Mouse (Mus musculus) layer of hippocampus, postnatal 14 days (tissue): ENCODE results near the gene Slc16a11. TPM values are rescaled to one million over a fixed set of nuclear protein-coding genes. Genes with fewer than 3 reads are reported as not detected.

ENCODE experiments used
- DNase-seq, 2 experiments: peaks; one replicate each; pipeline ENCODE4 v3.0.0; 2021 to 2022; ENCODE audit warnings: low spot score in 2 of 2, mixed read lengths in 1 of 2
- microRNA-seq, 2 experiments: library from miRNA; unstranded; fragments of <30 nt; microRNA quantifications; one replicate each; pipeline ENCODE4 v1.2.0; 2021
- total RNA-seq, 2 experiments: library from RNA; stranded (reverse); gene quantifications; 2 replicates each; pipeline ENCODE4 v1.2.3; 2021

Gene Slc16a11
- total RNA-seq, 2 experiments from 2014 or later, result 26.1 to 32.9 TPM

DNA sequence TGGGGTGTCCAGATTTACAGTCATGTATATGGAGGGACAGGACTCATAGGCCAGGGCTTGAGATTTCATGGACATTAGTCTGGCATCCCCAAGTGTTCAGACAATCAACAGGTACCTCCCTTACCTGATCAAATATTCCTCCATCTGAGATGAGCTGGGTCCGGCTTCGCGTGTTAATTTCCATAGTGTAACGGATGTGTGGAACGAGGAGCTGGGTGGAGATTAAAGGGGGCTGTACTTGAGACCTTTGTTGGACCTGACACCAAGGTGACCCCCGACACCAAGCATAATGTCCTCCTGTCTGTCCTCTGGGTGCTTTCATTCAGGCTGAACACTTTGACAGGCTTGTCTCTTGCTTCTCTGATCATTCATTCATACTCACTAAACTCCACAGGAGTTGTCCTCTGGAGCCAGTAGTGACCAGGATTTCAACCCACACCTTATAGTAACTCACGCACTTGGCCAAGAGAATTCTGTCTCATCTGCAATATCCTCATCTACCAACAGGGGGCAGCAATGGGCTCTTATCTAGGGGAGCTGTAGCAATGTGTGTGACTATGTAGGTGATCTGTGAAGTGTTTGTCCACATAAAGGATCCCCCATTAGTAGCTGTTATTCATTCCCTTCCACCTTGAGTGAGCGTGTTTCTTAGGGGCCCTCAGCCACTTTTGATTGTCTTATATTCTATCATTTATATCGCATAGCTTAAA is 34.7 kb downstream of the Slc16a11 start:
- DNase-seq, result peak in 1 of 2 experiments; percentile 68

DNA sequence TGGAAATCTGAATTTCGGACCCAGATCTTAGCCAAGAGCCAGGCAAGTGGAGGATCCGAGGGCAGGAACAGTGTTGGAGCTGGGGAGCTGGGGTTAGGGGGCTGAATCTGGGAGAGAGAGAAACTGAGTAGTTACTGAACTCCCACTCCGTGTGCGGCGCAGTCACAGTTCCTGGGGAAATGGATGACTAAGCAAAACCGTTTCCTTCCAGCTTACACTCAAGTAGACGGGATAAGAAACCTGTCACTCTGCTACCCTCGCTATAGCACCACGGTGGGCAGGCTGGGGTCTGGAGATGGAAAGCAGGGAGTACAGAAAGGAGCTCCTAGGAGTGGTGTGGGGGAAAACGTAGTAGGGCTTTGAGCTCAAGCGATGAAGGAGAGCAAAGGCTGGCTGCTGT is 37.6 kb downstream of the Slc16a11 start:
- no peak for DNase-seq

DNA sequence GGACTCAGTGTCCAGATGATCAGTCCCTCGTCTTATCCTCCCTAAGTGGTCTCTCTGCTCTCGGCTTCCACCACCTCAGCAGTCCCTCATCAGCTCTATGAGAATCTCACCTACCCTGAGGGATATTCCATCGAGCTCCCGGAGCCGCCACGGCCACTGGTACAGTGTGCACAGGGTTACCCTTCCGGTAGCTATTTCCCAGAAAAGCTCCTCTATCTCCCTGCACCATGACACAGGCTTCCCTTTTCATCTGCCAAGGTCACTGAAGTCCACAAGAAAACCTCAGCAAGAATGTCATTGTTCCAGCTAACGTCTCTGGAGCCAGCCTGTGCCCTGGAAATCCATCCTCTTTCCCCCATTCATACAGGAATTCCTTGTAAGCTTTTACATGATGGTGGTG is 39.3 kb downstream of the Slc16a11 start:
- no peak for DNase-seq

DNA sequence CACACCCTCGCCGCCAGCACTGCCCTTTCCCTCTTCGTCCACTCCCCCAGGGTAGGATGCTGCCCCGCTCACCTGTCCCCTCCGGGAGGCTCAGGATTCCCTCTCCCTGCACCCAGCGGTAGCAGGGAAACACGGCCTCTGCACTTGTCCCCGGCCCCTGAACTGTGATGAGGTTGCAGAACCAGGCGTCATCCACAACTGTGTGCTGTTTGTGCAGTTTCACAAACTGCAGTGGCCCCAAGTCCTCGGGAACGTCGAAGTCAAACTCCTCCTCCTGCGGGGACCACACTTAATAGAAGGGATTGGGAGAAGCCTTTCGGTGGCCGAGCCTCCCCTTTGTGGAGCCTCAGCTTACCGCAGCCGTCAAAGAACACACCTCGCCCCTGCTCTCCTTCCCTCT is 41.8 kb downstream of the Slc16a11 start:
- DNase-seq, result no peak

DNA sequence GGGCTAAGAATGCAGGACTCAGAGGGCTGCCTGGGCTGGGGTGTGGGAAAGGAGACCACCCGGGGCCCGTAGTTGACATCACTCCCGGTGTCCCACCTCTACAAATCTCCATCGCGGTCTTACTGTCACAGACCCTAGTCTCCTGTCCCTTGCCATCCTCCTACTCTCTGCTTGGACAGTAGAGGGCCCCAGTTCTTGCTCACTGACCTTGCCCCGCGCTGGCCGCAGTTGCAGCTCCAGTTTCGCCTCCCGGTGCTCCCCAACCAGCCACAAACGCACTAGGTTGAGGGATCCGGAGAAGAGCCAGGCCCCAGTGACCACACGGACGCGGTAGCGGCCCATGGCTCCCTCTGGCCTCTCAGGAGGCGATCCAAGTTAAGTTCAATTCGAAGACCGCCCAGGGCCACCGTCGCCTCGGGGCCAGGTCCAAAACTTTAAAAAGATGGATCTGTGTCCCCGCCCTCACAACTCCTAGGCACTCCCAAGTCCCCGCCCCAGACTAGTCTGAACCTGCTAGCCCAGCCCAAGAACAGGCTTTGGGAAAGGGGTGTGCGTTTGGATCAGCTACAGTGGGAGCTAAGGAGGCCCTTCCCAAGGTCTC is 42.5 kb downstream of the Slc16a11 start, which contains the start of gene Alox12:
Gene Alox12, minus strand, starts transcription at position 423 of the 601 bp plus-strand sequence.
- no peak for DNase-seq

DNA sequence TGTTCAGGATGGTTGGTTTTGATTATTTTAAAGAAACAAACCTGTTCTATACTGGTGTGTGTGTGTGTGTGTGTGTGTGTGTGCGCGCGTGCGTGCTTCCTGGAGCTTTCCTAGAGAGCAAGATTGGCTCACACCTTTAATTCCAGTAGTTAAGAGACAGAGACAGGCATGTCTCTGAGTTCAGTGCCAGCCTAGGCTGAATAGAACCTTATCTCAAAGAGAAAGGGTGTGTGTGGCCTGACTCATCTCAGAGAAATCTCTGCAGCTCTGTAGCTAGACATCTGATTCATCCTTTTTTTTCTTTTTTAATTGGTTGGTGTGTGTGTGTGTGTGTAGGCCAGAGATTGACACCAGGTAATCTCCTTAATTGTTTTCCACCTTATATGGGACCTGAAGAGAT is 46.5 kb downstream of the Slc16a11 start:
- DNase-seq, result no peak

DNA sequence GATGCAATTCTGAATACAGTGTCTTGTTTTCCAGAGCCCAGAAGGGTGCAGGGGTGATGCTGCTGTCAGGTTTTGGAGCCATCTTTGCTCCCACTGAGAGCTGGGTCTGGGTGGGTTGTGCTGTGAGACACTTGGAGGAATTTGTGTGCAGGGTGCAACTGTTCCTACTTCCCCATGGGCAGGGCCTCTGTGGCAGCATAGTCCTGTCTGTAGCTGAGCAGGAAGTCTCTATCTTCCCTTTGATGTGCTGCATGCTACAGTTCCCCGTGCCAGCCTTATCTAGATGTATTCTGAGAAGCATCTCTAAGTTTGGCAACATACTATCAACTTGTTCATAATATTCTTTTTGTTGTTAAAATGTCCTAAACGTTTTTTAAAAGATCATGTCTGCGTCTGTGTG is 52.7 kb downstream of the Slc16a11 start:
- no peak for DNase-seq

DNA sequence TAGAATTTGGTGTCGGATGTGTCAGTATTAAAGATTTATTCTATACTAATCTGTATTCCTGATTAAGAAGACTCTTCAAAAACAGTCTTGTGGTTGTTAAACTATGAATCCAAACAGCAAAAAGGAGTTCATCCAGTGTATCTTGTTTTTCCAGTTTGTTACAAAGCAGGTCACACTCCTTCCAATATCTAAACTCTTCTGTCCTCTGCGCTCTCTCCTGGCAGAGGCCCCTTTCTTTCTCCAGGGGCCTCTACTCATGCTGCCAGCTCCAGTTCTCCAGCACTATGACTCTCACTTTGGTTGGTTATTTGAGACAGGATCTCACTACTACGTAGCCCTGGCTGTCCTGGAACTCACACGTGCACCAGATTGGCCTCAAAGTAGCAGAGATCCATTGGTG is 53.3 kb downstream of the Slc16a11 start:
- DNase-seq, result no peak

Small RNAs within 50 kb of the gene (microRNA-seq; reads per million reads assigned to microRNA genes)
- gene Mir195a, result 1,074 to 2,365 reads per million in 2 experiments
- 0 reads per million in 2 experiments for gene Mir497
- gene Mir497b, result 0 reads per million in 2 experiments

Other genes starting within 250 kb of the Slc16a11 start
- not detected for gene Cldn7, start 248.0 kb upstream of the Slc16a11 start, total RNA-seq
- gene Ctdnep1, start 231.6 kb upstream of the Slc16a11 start, total RNA-seq, result 100 to 1,000 TPM; 108 to 115 TPM
- gene Elp5, start 230.2 kb upstream of the Slc16a11 start, total RNA-seq, result 10 to 100 TPM; 88.5 to 93.9 TPM
- gene Gabarap, start 221.6 kb upstream of the Slc16a11 start, total RNA-seq, result 100 to 1,000 TPM; 221 to 251 TPM
- gene Phf23, start 217.0 kb upstream of the Slc16a11 start, total RNA-seq, result 10 to 100 TPM; 38.0 to 40.0 TPM
- gene Dvl2, start 212.2 kb upstream of the Slc16a11 start, total RNA-seq, result 10 to 100 TPM; 29.3 to 29.7 TPM
- 10 to 100 TPM; 62.3 to 69.2 TPM for gene Acadvl, start 197.3 kb upstream of the Slc16a11 start, total RNA-seq
- 100 to 1,000 TPM; 845 to 900 TPM for gene Dlg4, start 195.8 kb upstream of the Slc16a11 start, total RNA-seq
- 1 to 10 TPM in 1 of 2 experiments, under 1 TPM in 1; 0.88 to 1.0 TPM for gene Asgr1, start 158.7 kb upstream of the Slc16a11 start, total RNA-seq
- not detected for gene Asgr2, start 120.1 kb upstream of the Slc16a11 start, total RNA-seq
- gene Mgl2, start 82.4 kb upstream of the Slc16a11 start, total RNA-seq, result 1 to 10 TPM in 1 of 2 experiments, under 1 TPM in 1; 0.55 to 1.2 TPM
- 1 to 10 TPM; 1.1 to 2.3 TPM for gene Clec10a, start 56.6 kb upstream of the Slc16a11 start, total RNA-seq
- gene Slc16a13, start 8.3 kb downstream of the Slc16a11 start, total RNA-seq, result 10 to 100 TPM in 1 of 2 experiments, 1 to 10 TPM in 1; 9.3 to 12.6 TPM
- gene Bcl6b, start 17.0 kb downstream of the Slc16a11 start, total RNA-seq, result 1 to 10 TPM; 2.7 to 2.9 TPM
- 10 to 100 TPM; 42.3 to 47.7 TPM for gene 0610010K14Rik, start 25.2 kb downstream of the Slc16a11 start, total RNA-seq
- gene Gm21988, start 27.1 kb downstream of the Slc16a11 start, total RNA-seq, result 1 to 10 TPM; 7.2 to 7.9 TPM
- 100 to 1,000 TPM; 280 to 324 TPM for gene Rnasek, start 27.1 kb downstream of the Slc16a11 start, total RNA-seq
- gene Alox12, start 42.6 kb downstream of the Slc16a11 start, total RNA-seq, result under 1 TPM in 1 of 2 experiments, not detected in 1; 0.48 TPM
- gene Alox12e, start 109.9 kb downstream of the Slc16a11 start, total RNA-seq, result not detected
- not detected for gene Alox15, start 139.3 kb downstream of the Slc16a11 start, total RNA-seq
- 10 to 100 TPM; 38.5 to 39.6 TPM for gene Pelp1, start 197.3 kb downstream of the Slc16a11 start, total RNA-seq
- gene Arrb2, start 219.9 kb downstream of the Slc16a11 start, total RNA-seq, result 10 to 100 TPM; 94.0 to 95.9 TPM
- gene Med11, start 239.2 kb downstream of the Slc16a11 start, total RNA-seq, result 10 to 100 TPM; 12.9 to 17.9 TPM
- gene Zmynd15, start 246.7 kb downstream of the Slc16a11 start, total RNA-seq, result 1 to 10 TPM in 1 of 2 experiments, under 1 TPM in 1; 0.62 to 1.2 TPM
- under 1 TPM; 0.62 to 0.78 TPM for gene Cxcl16, start 247.2 kb downstream of the Slc16a11 start, total RNA-seq